Mouse (Mus musculus) hindbrain, embryonic 16.5 days (tissue): ENCODE measurements around the gene Gm13124. TPM values are rescaled to one million over a fixed set of nuclear protein-coding genes. Genes with fewer than 3 reads are reported as not detected.

ENCODE experiments used
- ATAC-seq: fragments of 200-750 bp; cut with Nextera tagmentation; 2 replicates; pipeline ENCODE4 v1.8.0; 2017; ENCODE audit warnings: moderate TSS enrichment, moderate library complexity
- H3K27ac ChIP-seq: fragments of 300-500 bp; sonication (generic); 2 replicates; pipeline ENCODE4 v1.5.1; 2014; ENCODE audit warnings: low read depth, mild to moderate bottlenecking, control low read depth, low read length, moderate library complexity
- H3K27me3 ChIP-seq: fragments of 300-500 bp; sonication (generic); replicated peaks from 2 replicates; pipeline ENCODE4 v1.6.1; 2014; ENCODE audit warnings: low read length; ENCODE audit not compliant: control insufficient read depth, insufficient read depth
- H3K36me3 ChIP-seq: fragments of 300-500 bp; sonication (generic); 2 replicates; pipeline ENCODE4 v1.6.1; 2014; ENCODE audit warnings: mild to moderate bottlenecking, low read length, moderate library complexity, mixed read lengths; ENCODE audit not compliant: control insufficient read depth, insufficient read depth
- H3K4me1 ChIP-seq: fragments of 300-500 bp; sonication (generic); 2 replicates; pipeline ENCODE4 v1.6.1; 2014; ENCODE audit warnings: low read depth, low read length; ENCODE audit not compliant: control insufficient read depth, insufficient read depth
- H3K4me2 ChIP-seq: fragments of 300-500 bp; sonication (generic); 2 replicates; pipeline ENCODE4 v1.6.1; 2014; ENCODE audit warnings: mild to moderate bottlenecking, low read length, control low read depth, moderate library complexity
- H3K4me3 ChIP-seq: fragments of 300-500 bp; sonication (generic); 2 replicates; pipeline ENCODE4 v1.5.1; 2014; ENCODE audit warnings: mild to moderate bottlenecking, low read length, control low read depth, moderate library complexity
- H3K9ac ChIP-seq: fragments of 300-500 bp; sonication (generic); 2 replicates; pipeline ENCODE4 v1.6.1; 2014; ENCODE audit warnings: low read depth, mild to moderate bottlenecking, control low read depth, low read length, moderate library complexity
- H3K9me3 ChIP-seq: fragments of 300-500 bp; sonication (generic); 2 replicates; pipeline ENCODE4 v1.6.1; 2014; ENCODE audit warnings: mild to moderate bottlenecking, low read length, moderate library complexity; ENCODE audit not compliant: control insufficient read depth
- WGBS: fragments of 180-500 bp; shearing (Covaris S2); extraction: QIAGEN DNeasy Blood & Tissue Kit; methylation state at CpG from one replicate; pipeline ENCODE4 v1.1.7; 2014; 5-methylcytosine and 5-hydroxymethylcytosine counted together
- polyA plus RNA-seq: library from polyadenylated mRNA; unstranded; fragments of >200 nt; fragmentation: Nextera tagmentation; extraction: Ambion mirVana; gene quantifications from 2 replicates; pipeline ENCODE4 v1.2.1, GENCODE M21; 2015

The Gm13124 gene
- polyA plus RNA-seq, 1 experiment from 2014 or later: not detected

- Histone ChIP-seq H3K4me1 (no peaks in the 10 kb centered on the region), H3K9ac (no peak overlapping the region), H3K9me3 (peaks cover 33% of the 10 kb centered on the region), H3K36me3 (no peaks in the 10 kb centered on the region), H3K4me2 (no peak overlapping the region), H3K27ac (no peak overlapping the region), H3K27me3 (no peaks in the 10 kb centered on the region), H3K4me3 (no peak overlapping the region)
- no peak for ATAC-seq
- WGBS: 86% methylated on average over 1 of the region's 1 CpGs
Observed at GRCm38 (mm10) chr4:144544689-144545088, 20.2 kb downstream of the Gm13124 start.

- Histone ChIP-seq H3K9me3 (peaks cover 22% of the 10 kb centered on the region), H3K27me3 (no peaks in the 10 kb centered on the region), H3K27ac (no peak within 1 kb of the TSS), H3K4me2 (no peak within 1 kb of the TSS), H3K4me1 (no peaks in the 10 kb centered on the region), H3K9ac (no peak within 1 kb of the TSS), H3K36me3 (no peaks in the 10 kb centered on the region), H3K4me3 (no peak within 1 kb of the TSS)
- no peak for ATAC-seq
- 83% methylated on average over 5 of the region's 5 CpGs for WGBS
Observed at GRCm38 (mm10) chr4:144519522-144519921, 45.4 kb downstream of the Gm13124 start, which contains the start of gene 9430007A20Rik. 9430007A20Rik (plus strand) TSS chr4:144519822.

GRCm38 (mm10) chr4:144506518-144506917 lies 58.4 kb downstream of the Gm13124 start:
- peaks cover 5% of the 10 kb centered on the region for H3K9me3 ChIP-seq
- H3K9ac ChIP-seq: no peak overlapping the region
- H3K4me3 ChIP-seq: no peak overlapping the region
- no peak overlapping the region for H3K27ac ChIP-seq
- H3K36me3 ChIP-seq: no peaks in the 10 kb centered on the region
- WGBS: 81% methylated on average over 1 of the region's 1 CpGs
- H3K4me2 ChIP-seq: no peak overlapping the region
- H3K27me3 ChIP-seq: no peaks in the 10 kb centered on the region
- ATAC-seq: no peak
- no peaks in the 10 kb centered on the region for H3K4me1 ChIP-seq

Other genes with a start within 250 kb of the Gm13124 start
- not detected in 2 replicates for gene Gm13128, start 234.9 kb downstream of the Gm13124 start, polyA plus RNA-seq
- gene Gm13119, start 207.2 kb downstream of the Gm13124 start, polyA plus RNA-seq: not detected in 2 replicates
- gene Pramef20, start 187.2 kb downstream of the Gm13124 start, polyA plus RNA-seq: not detected in 2 replicates
- gene Pramef12, start 156.7 kb downstream of the Gm13124 start, polyA plus RNA-seq: not detected in 2 replicates
- gene 1700012P22Rik, start 126.4 kb downstream of the Gm13124 start, polyA plus RNA-seq: 0.16 TPM in 1 of 2 replicates, not detected in the other
- not detected in 2 replicates for gene Gm9944, start 111.8 kb downstream of the Gm13124 start, polyA plus RNA-seq
- not detected in 2 replicates for gene Aadacl3, start 101.4 kb downstream of the Gm13124 start, polyA plus RNA-seq
- gene 9430007A20Rik, start 45.3 kb downstream of the Gm13124 start, polyA plus RNA-seq: not detected in 2 replicates
- not detected in 2 replicates for gene Aadacl4, start 48.6 kb upstream of the Gm13124 start, polyA plus RNA-seq
- gene Gm436, start 121.2 kb upstream of the Gm13124 start, polyA plus RNA-seq: not detected in 2 replicates
- gene Gm13178, start 156.3 kb upstream of the Gm13124 start, polyA plus RNA-seq: not detected in 2 replicates
- gene Gm438, start 221.4 kb upstream of the Gm13124 start, polyA plus RNA-seq: not detected in 2 replicates